11 mouse cellular contexts compared by ENCODE assay signal in genomic region chr4:154481771-154482637, GRCm38 (mm10).
DNase-seq lines count a peak whose midpoint lies in the region; ATAC-seq and TF ChIP-seq lines count a peak whose summit lies in the region.
"Had no signal": no experiment of that assay in that cellular context is flagged by ENCODE, and none has a peak within 500 bp of the region (broad histone marks: within the 10 kb centered on the region; RNA-seq: fewer than 3 reads in every experiment).

No protein-coding gene starts in this region.

- H3K4me1 ChIP-seq in midbrain, embryonic 11.5 days (ENCODE audit: control insufficient read depth, insufficient read depth, low read length): peaks cover 5% of the 10 kb centered on the region

- no peak overlapping the region for H3K4me2 ChIP-seq in midbrain, embryonic 11.5 days
- H3K4me2 ChIP-seq: heart, embryonic 15.5 days had no signal

- H3K4me3 ChIP-seq in left cerebral cortex, adult 2 months: no peak overlapping the region
- no peak overlapping the region for H3K4me3 ChIP-seq in midbrain, embryonic 11.5 days (ENCODE audit: low read depth, low read length)
- H3K4me3 ChIP-seq: heart, embryonic 15.5 days had no signal

- peaks cover 78% of the 10 kb centered on the region for H3K27me3 ChIP-seq in midbrain, embryonic 11.5 days (ENCODE audit: control insufficient read depth, insufficient read depth, low read length)

- H3K9me3 ChIP-seq in midbrain, embryonic 11.5 days (ENCODE audit: control insufficient read depth, low read length): no peaks in the 10 kb centered on the region
- H3K9me3 ChIP-seq: heart, embryonic 15.5 days had no signal

- TF ChIP-seq CTCF in left cerebral cortex, adult 2 months (IDR thresholded peaks at IDR 0.05): no peak

- no peak overlapping the region for H3K9ac ChIP-seq in midbrain, embryonic 11.5 days (ENCODE audit: low read length)
- H3K9ac ChIP-seq: heart, embryonic 15.5 days had no signal

- peak overlapping the region; percentile 15; the same call in 1 of the 2 replicates for H3K27ac ChIP-seq in left cerebral cortex, adult 2 months
- H3K27ac ChIP-seq in midbrain, embryonic 11.5 days (ENCODE audit: low read depth, low read length): no peak overlapping the region

- ATAC-seq in midbrain, embryonic 11.5 days (ENCODE audit: low FRiP score): no peak
- ATAC-seq: midbrain, embryonic 16.5 days had no signal

- peak; percentile 12 for DNase-seq in gastrocnemius, adult 18-20 months (ENCODE audit: low spot score)
- no peak for DNase-seq in gastrocnemius, postnatal 10 days
- DNase-seq in left cerebral cortex, adult 2 months (ENCODE audit: extremely low spot score in 1 of 2, low spot score in 2 of 2): peak in 1 of 2 experiments; percentile 26
- no peak for DNase-seq in left cerebral cortex, postnatal 36 days (ENCODE audit: low spot score in 2 of 2)
- DNase-seq in heart, postnatal 36 days: peak; percentile 28 to 36
- DNase-seq in lung, postnatal 36 days: peak; percentile 53
- no peak for DNase-seq in kidney, adult 11 months
- no peak for DNase-seq in midbrain, embryonic 11.5 days (ENCODE audit: low spot score, missing footprints)
- DNase-seq: adrenal gland, postnatal 10 days had no signal

- H3K36me3 ChIP-seq in midbrain, embryonic 11.5 days (ENCODE audit: control insufficient read depth, insufficient read depth, low read length): no peaks in the 10 kb centered on the region
- H3K36me3 ChIP-seq: heart, embryonic 15.5 days had no signal

- 61% methylated on average over 14 of the region's 14 CpGs for WGBS in midbrain, embryonic 11.5 days

- intact Hi-C loops in left cerebral cortex, adult 2 months (cut with DNase I): no loop called here
- intact Hi-C loops in left cerebral cortex, postnatal 36 days (cut with DNase I): no loop called here
- intact Hi-C loops in heart, postnatal 36 days (cut with DNase I): no loop called here

Comparison
In these comparisons a context has a peak if more than half of its experiments do, and no peak if none do; other contexts are left out.
1. DNase-seq: peak in gastrocnemius, adult 18-20 months (single experiment), heart, postnatal 36 days (2 of 2) and lung, postnatal 36 days (single experiment); none in gastrocnemius, postnatal 10 days (single experiment), left cerebral cortex, postnatal 36 days (0 of 2), kidney, adult 11 months (single experiment) and midbrain, embryonic 11.5 days (single experiment).